Mouse (Mus musculus) CH12.LX (cell line): ENCODE results near the gene Cdc37. TPM values are rescaled to one million over a fixed set of nuclear protein-coding genes. Genes with fewer than 3 reads are reported as not detected.
A peak's percentile ranks its signal among the peaks of the same experiment; 100 is the strongest.

Source experiments
- DNase-seq: peaks from one replicate; pipeline ENCODE4 v3.0.0-alpha.2; 2013; ENCODE audit errors: extremely low read depth
- H3K27ac ChIP-seq: 2 replicates; pipeline ENCODE4 v1.5.1; 2012; ENCODE audit warnings: low read depth, mild to moderate bottlenecking, control low read depth, moderate library complexity; ENCODE audit not compliant: insufficient read depth
- H3K27me3 ChIP-seq: replicated peaks from 2 replicates; pipeline ENCODE3; 2012; ENCODE audit warnings: inconsistent platforms
- H3K36me3 ChIP-seq, 2 experiments: replicated peaks in 1 of 2; 2 replicates each; pipeline versions ENCODE3 to v1.6.1; 2012; ENCODE audit warnings: inconsistent platforms in 1 of 2, low read length in 1 of 2, mild to moderate bottlenecking in 1 of 2, mixed read lengths in 1 of 2, moderate library complexity in 1 of 2; ENCODE audit not compliant: control insufficient read depth in 1 of 2, insufficient read depth in 1 of 2
- H3K4me1 ChIP-seq, 2 experiments: 2 replicates each; pipeline ENCODE4 v1.6.1; 2012; ENCODE audit warnings: inconsistent platforms in 1 of 2, moderate library complexity in 1 of 2; ENCODE audit not compliant: insufficient read depth in 2 of 2, control insufficient read depth in 1 of 2
- H3K4me2 ChIP-seq: 2 replicates; pipeline ENCODE4 v1.6.1; 2012; ENCODE audit warnings: low read depth, mild to moderate bottlenecking, control low read depth; ENCODE audit not compliant: poor library complexity, insufficient read depth, severe bottlenecking
- H3K4me3 ChIP-seq, 3 experiments: fragments of 150-350 bp in 1 of 3; sonication (generic) in 1 of 3; replicated peaks in 1 of 3; 2 replicates each; pipeline versions ENCODE3 to v1.5.1; 2011 to 2012; ENCODE audit warnings: low read depth in 2 of 3, low read length in 2 of 3, mild to moderate bottlenecking in 2 of 3, moderate library complexity in 2 of 3, control low read depth in 1 of 3, improper control_type of control experiment in 1 of 3, inconsistent platforms in 1 of 3, mixed read lengths in 1 of 3; ENCODE audit not compliant: poor library complexity in 1 of 3
- H3K79me2 ChIP-seq: replicated peaks from 2 replicates; pipeline ENCODE4 v1.6.1; 2012; ENCODE audit warnings: mild to moderate bottlenecking, moderate library complexity; ENCODE audit not compliant: control insufficient read depth, poor library complexity, insufficient read depth, severe bottlenecking; ENCODE audit errors: extremely low read depth
- H3K9ac ChIP-seq: 2 replicates; pipeline ENCODE4 v1.6.1; 2012; ENCODE audit warnings: low read depth, mild to moderate bottlenecking, control low read depth, moderate library complexity; ENCODE audit not compliant: insufficient read depth
- H3K9me3 ChIP-seq: replicated peaks from 2 replicates; pipeline ENCODE3; 2012; ENCODE audit warnings: low read length, inconsistent platforms, mixed read lengths
- BHLHE40 ChIP-seq: IDR thresholded peaks from 2 replicates; pipeline ENCODE4 v1.6.1; 2011; ENCODE audit warnings: mild to moderate bottlenecking, low read depth, low read length, improper control_type of control experiment
- CHD1 ChIP-seq: IDR thresholded peaks from 2 replicates; pipeline ENCODE4 v1.6.1; 2012; ENCODE audit warnings: low read depth, low read length, improper control_type of control experiment, inconsistent platforms
- CHD2 ChIP-seq: IDR thresholded peaks from 2 replicates; pipeline ENCODE4 v1.6.1; 2011; ENCODE audit warnings: low read length, improper control_type of control experiment
- CTCF ChIP-seq, 2 experiments: IDR thresholded peaks in 1 of 2; conservative IDR thresholded peaks in 1 of 2; 2 replicates each; pipeline ENCODE4 v1.5.1; 2011 to 2012; ENCODE audit warnings: low read depth in 2 of 2, low read length in 2 of 2, improper control_type of control experiment in 1 of 2, inconsistent platforms in 1 of 2, mild to moderate bottlenecking in 1 of 2, moderate library complexity in 1 of 2
- ELF1 ChIP-seq: IDR thresholded peaks from 2 replicates; pipeline ENCODE4 v1.6.1; 2014; ENCODE audit warnings: low read depth, mild to moderate bottlenecking, inconsistent platforms, low read length, improper control_type of control experiment
- ETS1 ChIP-seq: conservative IDR thresholded peaks from 2 replicates; pipeline ENCODE4 v1.6.1; 2012; ENCODE audit warnings: low read depth, mild to moderate bottlenecking, inconsistent platforms, low read length, improper control_type of control experiment, moderate library complexity
- HCFC1 ChIP-seq: IDR thresholded peaks from 2 replicates; pipeline ENCODE4 v1.6.1; 2012; ENCODE audit warnings: low read depth, mild to moderate bottlenecking, inconsistent platforms, low read length, improper control_type of control experiment
- JUND ChIP-seq: conservative IDR thresholded peaks from 2 replicates; pipeline ENCODE4 v1.6.1; 2011; ENCODE audit warnings: low read depth, low read length, improper control_type of control experiment
- KAT2A ChIP-seq: IDR thresholded peaks from 2 replicates; pipeline ENCODE4 v1.6.1; 2012; ENCODE audit warnings: low read length, improper control_type of control experiment, inconsistent platforms; ENCODE audit not compliant: insufficient replicate concordance
- MAFK ChIP-seq: IDR thresholded peaks from 2 replicates; pipeline ENCODE4 v1.6.1; 2011; ENCODE audit warnings: low read length, improper control_type of control experiment; ENCODE audit not compliant: insufficient replicate concordance
- MAX ChIP-seq: IDR thresholded peaks from 2 replicates; pipeline ENCODE4 v1.6.1; 2011; ENCODE audit warnings: low read length, improper control_type of control experiment
- MAZ ChIP-seq: IDR thresholded peaks from 2 replicates; pipeline ENCODE4 v1.6.1; 2012; ENCODE audit warnings: low read depth, mild to moderate bottlenecking, inconsistent platforms, low read length, improper control_type of control experiment, moderate library complexity
- MEF2A ChIP-seq: IDR thresholded peaks from 2 replicates; pipeline ENCODE4 v1.6.1; 2014; ENCODE audit warnings: low read depth, mild to moderate bottlenecking, inconsistent platforms, low read length, improper control_type of control experiment, borderline replicate concordance
- MXI1 ChIP-seq: IDR thresholded peaks from 2 replicates; pipeline ENCODE4 v1.6.1; 2011; ENCODE audit warnings: mild to moderate bottlenecking, low read depth, low read length, improper control_type of control experiment
- MYC ChIP-seq: IDR thresholded peaks from 2 replicates; pipeline ENCODE4 v1.6.1; 2011; ENCODE audit warnings: low read depth, mild to moderate bottlenecking, improper control_type of control experiment, low read length
- NELFE ChIP-seq: IDR thresholded peaks from 2 replicates; pipeline ENCODE4 v1.6.1; 2011; ENCODE audit warnings: low read depth, low read length, improper control_type of control experiment
- NRF1 ChIP-seq: IDR thresholded peaks from 2 replicates; pipeline ENCODE4 v1.6.1; 2014; ENCODE audit warnings: low read depth, mild to moderate bottlenecking, inconsistent platforms, low read length, improper control_type of control experiment, moderate library complexity
- POLR2A ChIP-seq: IDR thresholded peaks from 2 replicates; pipeline ENCODE4 v1.6.1; 2011; ENCODE audit warnings: low read depth, mild to moderate bottlenecking, improper control_type of control experiment, low read length
- POLR2AphosphoS2 ChIP-seq: IDR thresholded peaks from 2 replicates; pipeline ENCODE4 v1.6.1; 2011; ENCODE audit warnings: low read depth, low read length, improper control_type of control experiment
- RAD21 ChIP-seq: IDR thresholded peaks from 2 replicates; pipeline ENCODE4 v1.6.1; 2011; ENCODE audit warnings: low read depth, mild to moderate bottlenecking, low read length, improper control_type of control experiment, moderate library complexity
- RCOR1 ChIP-seq: conservative IDR thresholded peaks from 2 replicates; pipeline ENCODE4 v1.6.1; 2012; ENCODE audit warnings: low read depth, mild to moderate bottlenecking, inconsistent platforms, low read length, improper control_type of control experiment
- TBP ChIP-seq: conservative IDR thresholded peaks from 2 replicates; pipeline ENCODE4 v1.6.1; 2011; ENCODE audit warnings: low read depth, low read length, improper control_type of control experiment
- TCF12 ChIP-seq: IDR thresholded peaks from 2 replicates; pipeline ENCODE4 v1.6.1; 2014; ENCODE audit warnings: low read depth, mild to moderate bottlenecking, inconsistent platforms, low read length, improper control_type of control experiment
- UBTF ChIP-seq: IDR thresholded peaks from 2 replicates; pipeline ENCODE4 v1.6.1; 2012; ENCODE audit warnings: low read depth, mild to moderate bottlenecking, inconsistent platforms, low read length, improper control_type of control experiment, moderate library complexity
- ZMIZ1 ChIP-seq: IDR thresholded peaks from 2 replicates; pipeline ENCODE4 v1.6.1; 2012; ENCODE audit warnings: low read depth, mild to moderate bottlenecking, inconsistent platforms, low read length, improper control_type of control experiment
- dilution Hi-C: fragments of 300-500 bp; cut with MboI; formaldehyde crosslinking; loops from 2 replicates; pipeline ENCODE4 v1.14.3; 2020; ENCODE audit warnings: low sequenced_read_pairs; ENCODE audit not compliant: extremely low pct_unique_long_range_greater_than_20kb, extremely low pct_ligation_motif_present
- in situ Hi-C: fragments of 300-500 bp; cut with MboI; formaldehyde crosslinking; loops from 3 replicates; pipeline ENCODE4 v1.14.3; 2019; ENCODE audit warnings: low sequenced_read_pairs, low pct_ligation_motif_present, low pct_unique_long_range_greater_than_20kb, mixed read lengths
- polyA plus RNA-seq: library from polyadenylated mRNA; unstranded; fragments of >175 nt; gene quantifications from 2 replicates; pipeline ENCODE4 v1.2.1, GENCODE M21; 2012; ENCODE audit warnings: low read depth; ENCODE audit not compliant: insufficient read length
- total RNA-seq, 2 experiments: library from RNA; depleted of rRNA; stranded (reverse); fragments of 300-350 nt in 1 of 2; fragments of >200 nt in 1 of 2; gene quantifications; 2 replicates each; pipeline ENCODE4 v1.2.3; 2012 to 2014

Cdc37 gene
- total and polyA plus RNA-seq, 3 experiments: 87.2 to 447 (median 230) TPM

DNA sequence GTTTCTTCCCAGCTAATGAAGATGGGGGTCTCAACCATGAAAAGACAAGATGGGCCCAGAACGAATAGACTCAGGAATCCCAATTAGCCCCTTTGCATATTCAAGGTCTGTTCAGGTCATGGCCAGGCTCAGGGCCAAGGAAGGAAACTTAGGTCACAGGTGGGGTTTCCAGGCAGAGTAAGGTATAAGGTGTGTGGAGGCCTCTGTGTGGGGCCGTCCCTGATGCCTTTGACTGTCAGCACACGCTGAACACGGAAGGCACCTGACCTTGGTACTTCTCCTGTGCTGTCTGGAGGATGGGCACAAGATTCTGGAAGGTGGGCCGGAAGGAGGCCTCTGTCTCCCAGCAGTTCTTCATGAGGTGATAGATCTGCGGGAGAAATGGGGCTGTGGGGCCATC is 45.0 kb downstream of the Cdc37 start (continued):
- TF ChIP-seq MAX (no peak), TCF12 (0 out of 2 replicates have a peak, but pooled peaks have one; percentile 52), POLR2A (no peak), CTCF (conservative IDR thresholded peaks at IDR 0.05 in 1 of 2, IDR thresholded peaks at IDR 0.05 in 1 of 2; ENCODE audit: low read depth in 2 of 2, low read length in 2 of 2) (no peak), KAT2A (no peak), JUND (no peak)

DNA sequence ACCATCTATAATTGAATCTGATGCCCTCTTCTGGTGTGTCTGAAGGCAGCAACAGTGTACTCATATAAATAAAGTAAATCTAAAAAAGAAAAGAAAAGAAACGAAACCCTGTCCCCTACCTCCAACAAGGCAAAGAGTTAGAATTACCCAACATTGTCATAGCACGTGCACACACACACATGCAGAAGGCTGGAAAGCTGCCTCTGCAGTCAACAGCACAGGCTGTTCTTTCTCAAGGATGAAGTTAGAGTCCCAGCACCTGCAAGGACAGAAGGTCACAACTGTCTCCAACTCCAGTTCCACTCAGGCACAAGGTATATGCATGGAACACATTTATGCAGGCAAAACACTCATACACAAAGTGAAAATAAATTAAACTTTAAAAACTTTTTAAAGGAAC is 47.7 kb downstream of the Cdc37 start:
- Histone ChIP-seq H3K4me3 (no peak overlapping the region), H3K36me3 (peaks cover 31 to 46% of the 10 kb centered on the region in 2 experiments), H3K9me3 (no peaks in the 10 kb centered on the region), H3K27ac (no peak overlapping the region), H3K4me2 (no peak overlapping the region), H3K4me1 (peaks cover 31 to 86% of the 10 kb centered on the region in 2 experiments)
- dilution Hi-C loops: no loop called here
- in situ Hi-C loops: no loop called here
- DNase-seq: no peak
- TF ChIP-seq RAD21 (no peak), MEF2A (no peak), HCFC1 (no peak), MAFK (no peak), MYC (no peak), CHD1 (no peak)
- TF ChIP-seq, all 38 proteins: peak for 0
- Histone ChIP-seq H3K79me2 (no peaks in the 10 kb centered on the region), H3K27me3 (no peaks in the 10 kb centered on the region), H3K9ac (no peak overlapping the region)

GRCm38 (mm10) chr9:21100447-21101161 is 49.2 kb downstream of the Cdc37 start:
- no peaks in the 10 kb centered on the region for H3K9me3 ChIP-seq
- H3K79me2 ChIP-seq: no peaks in the 10 kb centered on the region
- no peak for TF ChIP-seq POLR2AphosphoS2
- no peak for TF ChIP-seq MAZ
- no peak for TF ChIP-seq JUND
- no peak for TF ChIP-seq MAFK
- TF ChIP-seq NRF1: no peak
- peak; percentile 66 for TF ChIP-seq POLR2A
- TF ChIP-seq TCF12: peak; percentile 64; the same call in 1 of the 2 replicates
- no peak for TF ChIP-seq HCFC1
- TF ChIP-seq MAX: peak; percentile 81
- TF ChIP-seq TBP: no peak
- TF ChIP-seq UBTF: no peak
- TF ChIP-seq CHD1: no peak
- TF ChIP-seq ELF1: 0 out of 2 replicates have a peak, but pooled peaks have one; percentile 34
- peak; percentile 54; the same call in 1 of the 2 replicates for TF ChIP-seq NELFE
- TF ChIP-seq MYC: peak; percentile 90
- no peak for TF ChIP-seq RCOR1
- no peak for TF ChIP-seq MEF2A
- no peak for TF ChIP-seq CHD2
- TF ChIP-seq RAD21: no peak
- peak; percentile 62; the same call in 1 of the 2 replicates for TF ChIP-seq MXI1
- peak; percentile 71 for TF ChIP-seq BHLHE40
- no peak for TF ChIP-seq ZMIZ1
- no peak for TF ChIP-seq ETS1
- dilution Hi-C loops: no loop called here
- H3K36me3 ChIP-seq: peaks cover 19 to 35% of the 10 kb centered on the region in 2 experiments
- H3K27ac ChIP-seq: peak overlapping the region; percentile 64
- H3K27me3 ChIP-seq: no peaks in the 10 kb centered on the region
- peak; percentile 33 for DNase-seq
- peak overlapping the region; percentile 91 for H3K4me2 ChIP-seq
- peaks cover 31 to 78% of the 10 kb centered on the region in 2 experiments for H3K4me1 ChIP-seq
- peak overlapping the region; percentile 23 to 50 (median 42) for H3K4me3 ChIP-seq
- peak overlapping the region; percentile 48; the same call in 1 of the 2 replicates for H3K9ac ChIP-seq
- in situ Hi-C loops: no loop called here
